Mouse (Mus musculus) T-cell, adult 2 months (primary cell): ENCODE measurements around the gene Emc8.

Experiments
- DNase-seq: peaks from one replicate; pipeline ENCODE4 v3.0.0; 2022; ENCODE audit warnings: low spot score

The Emc8 gene

DNA sequence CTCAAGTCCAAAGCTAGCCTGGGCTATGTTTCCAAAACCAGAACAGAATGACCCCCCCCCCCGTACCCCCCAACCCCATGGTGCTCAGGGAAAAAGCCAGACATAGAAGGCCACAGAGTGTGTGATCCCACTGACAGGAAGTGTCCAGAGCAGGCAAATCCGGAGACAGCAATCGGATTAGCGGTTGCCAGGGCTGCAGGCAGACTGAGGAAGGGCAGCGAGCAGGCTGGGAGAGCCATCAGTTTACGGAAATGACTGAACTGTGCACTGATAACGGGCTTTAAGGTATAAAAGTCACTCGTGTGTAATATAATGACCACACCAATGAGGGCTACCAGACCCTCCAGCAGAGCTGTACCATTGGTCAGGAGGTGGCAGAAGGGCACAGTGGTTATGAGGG is 27.1 kb downstream of the Emc8 start:
- no peak for DNase-seq

DNA sequence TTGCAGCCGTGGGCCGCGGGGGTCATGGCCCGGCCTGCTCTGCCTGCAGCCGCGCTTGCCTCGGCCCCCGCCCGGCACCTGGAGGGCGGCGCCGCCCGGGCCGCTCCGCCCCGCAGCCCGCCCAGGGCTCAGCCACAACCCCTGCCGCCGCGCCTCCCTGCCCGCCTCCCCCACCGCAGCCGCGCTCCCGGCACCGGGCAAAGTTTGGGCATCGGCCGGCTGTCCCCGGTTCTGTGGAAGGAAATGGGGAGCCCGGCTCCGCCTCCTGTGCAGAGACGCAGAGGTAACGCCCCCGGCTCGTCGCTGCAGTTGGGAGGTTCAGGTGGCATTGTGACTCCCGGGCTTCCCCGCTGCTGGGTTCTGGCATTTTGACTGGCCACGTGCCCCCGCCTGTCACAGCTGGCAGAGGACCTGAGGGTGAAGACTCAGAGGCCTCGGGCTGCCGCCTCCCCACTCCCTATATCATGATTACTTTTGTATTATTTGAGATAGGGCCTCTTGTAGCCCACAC is 34.0 kb downstream of the Emc8 start:
- peak; percentile 64 for DNase-seq

DNA sequence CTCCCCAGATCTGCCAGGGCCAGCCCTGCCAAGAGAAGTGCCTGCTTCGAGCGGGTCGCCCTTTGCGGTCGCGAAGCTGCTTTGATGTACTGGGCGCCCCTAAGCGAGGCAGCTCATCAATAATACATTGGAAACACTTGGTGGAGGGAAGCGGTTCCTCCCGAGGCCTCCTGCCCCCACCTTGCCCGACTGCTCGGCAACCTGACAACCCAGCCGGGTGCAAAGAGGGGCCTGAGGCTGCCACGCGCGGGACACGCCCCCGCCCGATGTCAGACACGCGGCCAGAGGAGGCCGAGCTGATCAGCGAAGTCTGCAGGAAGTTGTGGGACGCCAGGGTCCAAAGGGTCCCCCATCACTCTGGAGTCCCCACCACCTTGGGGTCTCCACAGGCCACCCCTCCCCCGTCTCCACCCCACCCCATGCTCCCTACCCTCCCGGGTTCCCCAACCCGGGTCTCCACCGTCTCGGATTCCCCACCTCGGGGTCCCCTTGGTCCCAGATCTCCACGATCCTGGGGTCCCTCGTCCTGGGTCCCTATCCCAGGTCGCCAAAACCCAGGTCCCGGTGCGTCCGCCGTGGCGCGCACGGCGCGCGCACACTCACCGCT is 34.6 kb downstream of the Emc8 start:
- DNase-seq = peak; percentile 12

GRCm38 (mm10) chr8:120632969-120633664 is 35.3 kb downstream of the Emc8 start:
- no peak for DNase-seq

DNA sequence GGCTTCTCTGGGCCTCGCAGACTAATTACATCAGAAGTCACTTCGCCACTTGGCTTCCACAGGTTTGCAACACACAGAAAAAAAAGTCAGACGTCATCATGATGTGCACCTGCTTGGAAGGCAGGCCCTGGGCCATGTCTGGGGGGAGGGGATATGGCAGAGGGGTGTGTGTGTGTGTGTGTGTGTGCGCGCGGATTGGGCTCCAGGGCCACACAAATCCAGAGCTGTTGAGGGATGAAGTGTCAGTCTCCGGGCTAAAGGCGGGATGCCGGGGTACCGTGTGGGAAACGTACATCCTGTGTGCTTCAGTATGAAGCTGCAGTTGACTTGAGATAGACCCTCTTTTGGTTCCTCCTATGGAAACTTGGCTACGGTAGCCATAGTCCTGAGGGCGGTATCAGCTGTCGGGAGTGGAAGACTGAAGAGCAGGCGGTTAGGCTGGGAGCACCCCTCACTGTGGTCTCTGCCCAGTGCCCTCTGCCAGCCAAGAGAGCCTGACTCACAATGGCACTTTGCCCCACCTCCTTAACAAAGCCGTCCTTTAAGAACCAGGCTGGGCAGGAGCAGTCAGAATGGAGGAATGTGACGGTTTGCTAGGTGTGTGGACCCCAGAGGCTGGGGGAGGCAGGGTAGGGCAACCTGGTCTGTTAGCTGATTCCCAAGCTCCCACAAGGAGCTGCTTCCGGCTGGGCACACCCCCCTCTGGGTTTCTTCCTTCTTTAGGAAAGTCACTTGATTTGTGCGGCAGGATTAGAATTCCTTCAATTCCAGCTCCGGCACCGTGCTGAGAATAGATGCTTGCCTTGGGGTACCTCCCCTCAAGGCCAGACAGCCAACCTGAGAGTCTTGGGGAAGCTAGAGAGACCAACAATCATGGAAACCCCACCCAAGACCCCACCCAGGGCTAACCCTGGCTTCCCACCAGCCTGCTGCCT is 36.7 kb downstream of the Emc8 start:
- no peak for DNase-seq

DNA sequence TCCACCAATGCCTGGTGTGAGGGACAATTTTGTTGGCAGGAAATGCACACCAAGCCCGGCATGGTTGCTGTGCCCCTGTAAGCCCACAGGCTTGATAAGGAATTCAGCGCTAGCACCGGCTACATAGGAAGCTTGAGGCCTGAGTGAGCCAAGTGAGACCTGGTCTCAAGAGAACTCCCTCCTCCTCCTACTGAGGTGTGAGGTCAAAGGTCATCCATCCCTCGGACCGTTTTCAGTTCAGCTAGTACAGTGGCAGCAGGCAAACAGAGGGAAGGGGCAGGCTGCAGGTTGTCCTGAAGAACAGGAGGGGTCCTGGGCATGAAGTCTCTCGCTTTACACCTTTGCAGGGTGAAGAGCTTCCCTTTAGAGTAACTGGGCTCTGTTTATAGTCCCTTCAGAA is 37.5 kb downstream of the Emc8 start:
- no peak for DNase-seq

DNA sequence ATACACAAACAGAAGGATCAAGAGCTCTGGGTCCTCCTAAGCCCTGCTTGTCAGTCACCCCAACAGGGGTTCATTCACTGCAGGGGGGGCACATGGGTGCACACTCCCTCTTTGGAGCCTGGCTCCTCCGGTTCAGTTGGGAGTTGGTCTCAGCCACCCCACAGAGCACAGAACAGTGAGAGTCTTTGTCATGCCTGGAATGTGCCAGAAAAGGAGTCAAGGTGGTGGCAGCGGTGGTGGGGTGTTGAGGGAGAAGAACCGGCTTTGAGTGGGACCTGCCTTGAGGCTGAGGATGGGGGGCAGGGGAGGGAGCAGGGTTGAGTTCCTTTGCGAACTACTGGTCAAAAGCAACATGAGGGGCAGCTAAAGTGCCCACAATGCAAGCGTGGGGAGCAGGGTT is 38.3 kb downstream of the Emc8 start:
- DNase-seq = no peak

- DNase-seq = no peak
These were observed 41.1 kb downstream of the Emc8 start for GRCm38 (mm10) chr8:120627298-120627697.

DNA sequence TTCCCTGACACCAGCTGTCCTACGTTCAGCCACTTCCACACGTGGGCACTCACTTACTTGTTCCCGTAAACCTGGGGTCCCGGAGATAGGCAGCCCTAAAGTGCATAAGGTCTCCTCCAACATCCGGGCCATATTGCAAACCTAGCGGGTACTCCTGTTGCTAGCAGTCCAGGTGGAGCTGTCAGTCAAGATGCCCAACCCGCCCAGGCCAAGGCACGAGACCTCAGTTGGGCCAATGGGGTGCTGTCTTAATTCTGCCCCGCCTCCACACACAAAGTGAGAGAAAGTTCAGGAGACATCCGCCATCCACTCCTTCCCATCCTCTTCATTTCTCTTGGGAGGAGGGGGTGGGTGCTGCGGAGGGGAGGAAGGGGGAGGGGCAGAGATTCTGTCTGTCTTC is 41.9 kb downstream of the Emc8 start:
- no peak for DNase-seq

- DNase-seq = no peak
These were observed 44.8 kb downstream of the Emc8 start for GRCm38 (mm10) chr8:120623608-120624007.

GRCm38 (mm10) chr8:120622161-120622560 is 46.2 kb downstream of the Emc8 start:
- no peak for DNase-seq

- no peak for DNase-seq
These were observed 47.9 kb downstream of the Emc8 start for GRCm38 (mm10) chr8:120620441-120620840.

DNA sequence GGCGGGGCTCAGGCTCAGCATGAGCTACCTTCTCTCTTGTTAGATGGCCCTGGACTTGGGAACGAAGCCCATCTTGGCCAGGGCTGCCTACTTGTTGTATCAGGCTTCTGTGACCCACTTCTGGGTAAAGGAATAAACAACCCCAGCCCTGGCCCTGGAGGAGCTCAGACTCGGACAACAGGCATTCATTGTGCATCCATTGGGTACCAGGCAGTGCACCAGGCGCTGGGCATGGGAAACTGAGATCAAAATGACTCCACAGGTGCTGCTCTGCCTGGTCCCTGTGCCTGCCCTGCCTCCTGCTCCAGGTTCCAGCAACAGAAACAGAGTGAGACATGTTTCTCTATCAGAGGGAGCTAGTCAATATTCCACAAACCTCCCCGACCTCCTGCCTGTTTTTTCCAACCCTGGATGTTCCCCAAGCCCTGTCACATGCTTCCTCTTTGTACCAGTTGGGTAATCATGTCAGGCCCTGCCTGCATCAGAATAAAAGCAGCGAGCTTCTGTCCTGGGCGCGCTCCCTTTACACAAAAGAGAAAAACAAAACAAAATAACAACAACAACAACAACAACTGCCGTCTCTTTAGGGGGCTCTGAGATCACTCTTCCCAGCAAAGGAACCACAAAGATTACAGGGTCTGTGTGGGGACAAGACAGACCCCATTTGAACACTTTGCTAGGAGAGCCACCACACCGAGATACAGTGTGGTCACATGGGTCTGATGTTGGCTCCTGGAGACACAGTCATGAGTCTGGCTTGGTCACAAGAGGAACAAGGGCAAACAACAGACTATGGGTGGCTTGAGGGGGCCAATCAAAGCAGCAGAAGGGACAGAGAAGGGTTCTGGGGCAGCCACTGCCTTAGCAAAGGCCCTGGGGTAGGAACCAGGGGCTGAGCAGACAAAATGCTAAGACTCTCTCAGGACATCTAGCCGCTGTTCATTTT is 48.9 kb downstream of the Emc8 start:
- no peak for DNase-seq

GRCm38 (mm10) chr8:120618110-120618509 is 50.3 kb downstream of the Emc8 start:
- peak; percentile 49 for DNase-seq

GRCm38 (mm10) chr8:120616663-120617626 is 51.4 kb downstream of the Emc8 start:
- DNase-seq = no peak

DNA sequence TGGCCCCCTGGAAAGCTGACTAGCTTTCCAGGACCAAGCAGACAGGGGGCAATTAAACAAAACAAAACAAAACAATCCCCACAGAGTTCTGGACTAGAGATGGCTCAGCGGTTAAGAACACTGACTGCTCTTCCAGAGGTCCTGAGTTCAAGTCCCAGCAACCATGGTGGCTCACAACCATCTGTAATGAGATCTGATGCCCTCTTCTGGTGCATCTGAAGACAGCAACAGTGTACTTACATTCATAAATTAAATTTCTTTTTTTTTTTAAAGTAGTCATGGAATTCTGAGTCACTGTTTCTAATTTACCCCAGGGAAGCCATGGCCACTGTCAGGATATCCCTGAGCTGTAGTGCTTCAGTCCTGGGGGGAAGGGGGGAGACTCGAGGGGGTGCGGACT is 53.9 kb downstream of the Emc8 start:
- no peak for DNase-seq

GRCm38 (mm10) chr8:120610824-120611223 is 57.5 kb downstream of the Emc8 start:
- DNase-seq = no peak

DNA sequence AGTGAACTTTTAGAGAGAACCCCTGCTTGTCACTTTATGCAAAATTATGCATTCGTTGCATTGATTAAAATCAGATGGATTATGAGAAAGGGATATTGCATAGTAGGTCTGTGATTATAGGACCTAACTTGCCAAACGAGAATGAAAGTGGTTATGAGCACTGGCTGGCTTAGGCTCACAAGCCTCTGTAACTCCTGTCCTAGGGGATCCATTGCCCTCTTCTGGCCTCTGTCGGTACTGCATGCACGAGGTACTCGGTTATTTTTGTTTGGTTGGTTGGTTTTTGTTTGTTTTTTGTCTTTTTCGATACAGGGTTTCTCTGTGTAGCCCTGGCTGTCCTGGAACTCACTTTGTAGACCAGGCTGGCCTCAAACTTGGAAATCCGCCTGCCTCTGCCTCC is 60.5 kb downstream of the Emc8 start:
- DNase-seq = peak; percentile 59

DNA sequence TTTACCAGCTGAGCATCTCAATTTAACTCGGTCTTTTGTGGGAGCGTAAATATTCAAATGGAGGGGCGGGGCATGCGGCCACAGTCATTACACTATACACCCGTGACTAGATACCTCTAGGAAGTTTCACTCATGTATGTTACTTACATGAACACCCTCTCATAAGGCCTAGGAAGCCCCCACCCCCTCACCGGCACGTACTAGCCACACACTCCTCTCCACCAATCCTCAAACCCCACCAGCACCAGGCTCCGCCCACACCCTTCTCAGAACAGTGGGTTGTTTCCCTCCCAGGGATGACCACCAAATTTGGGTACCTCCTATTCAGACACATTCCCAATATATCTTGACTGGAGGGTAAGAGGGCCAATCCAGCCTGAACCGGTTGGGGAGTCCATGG is 60.9 kb downstream of the Emc8 start:
- no peak for DNase-seq
